Mouse (Mus musculus): Measurements from ENCODE around the gene Grip1.

Gene Grip1
- long read RNA-seq, experiment 1, partial matches to known transcripts = 0 of 1 reads
- long read RNA-seq, experiment 1, other reads (novel, unspliced or antisense) = 1 of 1 reads
- long read RNA-seq, experiment 2 = 0 reads

DNA sequence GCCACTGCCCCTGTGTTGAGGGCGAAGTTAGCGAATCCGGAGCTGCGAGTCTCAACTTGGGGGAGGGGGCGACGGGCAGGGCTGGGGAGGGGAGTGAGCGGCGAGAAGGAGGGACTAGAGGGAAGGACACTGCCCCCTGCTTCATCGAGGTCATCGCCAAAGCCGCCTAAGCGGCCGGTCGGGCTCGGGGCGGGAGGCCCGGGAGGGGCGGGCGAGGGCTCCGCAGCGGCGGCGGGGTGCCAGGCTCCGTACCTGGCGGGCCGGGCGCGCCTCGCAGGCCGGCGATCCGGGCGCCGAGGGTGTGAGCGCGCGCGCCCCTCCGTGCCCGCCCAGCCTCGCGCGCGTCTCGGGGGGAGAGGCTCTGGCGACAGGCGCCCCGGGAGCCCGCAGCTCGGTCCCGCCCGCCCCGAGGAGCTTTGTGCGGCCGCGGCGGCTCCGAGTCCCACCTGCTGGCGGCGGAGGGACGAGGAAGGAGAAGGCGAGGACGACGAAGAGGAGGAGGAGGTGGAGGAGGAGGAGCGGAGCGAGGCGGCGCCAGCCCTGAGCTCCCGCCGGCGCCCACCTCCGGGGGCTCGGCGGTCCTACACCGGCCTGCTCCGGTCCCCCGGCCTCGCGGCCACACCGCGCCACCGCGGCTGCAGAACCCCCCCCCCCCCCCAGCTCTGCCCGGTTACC lies at the start of gene Grip1:
Gene Grip1 (plus strand): TSS at position 400 of the 675 bp plus-strand sequence.
- intact Hi-C loops (cut with DNase I) = no loop called here

DNA sequence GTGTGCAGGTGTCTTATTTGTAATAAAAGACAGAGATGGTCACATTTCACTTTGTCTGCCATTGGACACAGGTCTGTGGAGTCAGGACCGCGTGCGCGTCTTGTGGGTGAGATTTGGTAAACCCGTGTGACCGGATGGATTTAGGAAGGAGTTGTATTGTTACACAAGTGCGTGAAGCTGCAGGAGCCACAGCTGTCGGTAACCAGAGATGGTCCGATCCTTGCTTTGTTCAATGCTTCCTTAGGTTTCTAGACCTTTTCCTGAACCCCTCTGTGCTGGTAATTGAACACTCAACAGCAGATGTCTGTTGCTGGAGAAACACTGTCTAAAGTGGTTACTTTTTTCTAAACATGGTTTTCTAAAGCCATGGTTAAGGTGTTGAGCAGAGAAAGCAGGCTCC lies 48.5 kb upstream of the Grip1 start:
- intact Hi-C loops (cut with DNase I) = loop anchor here (10.0 kb wide), 1 partner anchor 200 kb away; no protein-coding TSS in a partner anchor

- intact Hi-C loops (cut with DNase I) = loop anchor here (10.0 kb wide), 1 partner anchor 199 kb away; no protein-coding TSS in a partner anchor
These were observed 48.0 kb upstream of the Grip1 start for GRCm38 (mm10) chr10:119405612-119406011.

GRCm38 (mm10) chr10:119408327-119408726 lies 45.3 kb upstream of the Grip1 start:
- intact Hi-C loops (cut with DNase I) = loop anchor here (10.0 kb wide), 1 partner anchor 196 kb away; no protein-coding TSS in a partner anchor

- intact Hi-C loops (cut with DNase I) = no loop called here
These were observed 40.4 kb upstream of the Grip1 start for GRCm38 (mm10) chr10:119413238-119413637.

- intact Hi-C loops (cut with DNase I) = no loop called here
These were observed 38.5 kb upstream of the Grip1 start for GRCm38 (mm10) chr10:119415106-119415505.

GRCm38 (mm10) chr10:119421418-119421817 lies 32.2 kb upstream of the Grip1 start:
- intact Hi-C loops (cut with DNase I) = no loop called here

GRCm38 (mm10) chr10:119423821-119424534 lies 29.7 kb upstream of the Grip1 start:
- intact Hi-C loops (cut with DNase I) = no loop called here

DNA sequence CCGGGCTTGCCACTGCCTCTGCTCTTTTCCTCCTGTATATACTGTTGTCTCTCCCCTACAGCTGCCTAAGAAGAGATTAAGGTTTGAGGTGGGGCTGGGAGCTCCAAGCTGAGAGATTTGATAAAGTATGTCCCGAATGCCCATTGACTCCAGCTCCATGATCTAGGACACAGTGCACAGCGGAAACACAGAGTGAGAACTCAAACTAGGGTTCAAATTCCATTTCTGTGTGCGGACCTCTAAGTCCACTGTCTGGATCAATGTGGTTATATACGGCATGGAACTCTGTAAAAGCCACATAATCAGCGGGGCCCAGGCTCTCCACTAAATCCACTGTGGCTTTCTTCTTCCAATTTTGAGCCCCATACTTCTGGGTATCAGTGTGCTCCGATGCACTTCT lies 26.0 kb upstream of the Grip1 start:
- intact Hi-C loops (cut with DNase I) = no loop called here

DNA sequence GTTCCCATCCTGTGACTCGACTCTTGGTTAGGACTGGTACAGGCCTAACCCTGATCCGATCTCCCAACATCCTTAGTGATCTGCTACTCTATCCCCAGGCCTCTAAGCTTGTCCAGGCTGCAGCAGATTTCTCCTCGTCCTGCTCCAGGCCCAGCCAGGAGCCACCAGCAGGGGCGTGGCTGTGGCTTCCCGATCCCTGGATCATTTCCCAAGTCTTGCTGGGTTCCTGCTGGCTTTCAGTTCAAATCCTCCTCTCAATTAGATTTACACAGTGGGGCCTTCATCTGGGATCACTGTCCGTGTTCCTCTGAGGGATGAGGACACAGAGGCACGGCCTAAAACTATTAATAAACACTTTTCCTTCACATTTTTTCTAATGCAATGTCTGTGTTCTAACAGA lies 25.5 kb upstream of the Grip1 start:
- intact Hi-C loops (cut with DNase I) = no loop called here

- intact Hi-C loops (cut with DNase I) = no loop called here
These were observed 23.4 kb upstream of the Grip1 start for GRCm38 (mm10) chr10:119430240-119430639.

- intact Hi-C loops (cut with DNase I) = no loop called here
These were observed 21.8 kb upstream of the Grip1 start for GRCm38 (mm10) chr10:119431801-119432200.

GRCm38 (mm10) chr10:119435818-119436217 lies 17.8 kb upstream of the Grip1 start:
- intact Hi-C loops (cut with DNase I) = no loop called here

DNA sequence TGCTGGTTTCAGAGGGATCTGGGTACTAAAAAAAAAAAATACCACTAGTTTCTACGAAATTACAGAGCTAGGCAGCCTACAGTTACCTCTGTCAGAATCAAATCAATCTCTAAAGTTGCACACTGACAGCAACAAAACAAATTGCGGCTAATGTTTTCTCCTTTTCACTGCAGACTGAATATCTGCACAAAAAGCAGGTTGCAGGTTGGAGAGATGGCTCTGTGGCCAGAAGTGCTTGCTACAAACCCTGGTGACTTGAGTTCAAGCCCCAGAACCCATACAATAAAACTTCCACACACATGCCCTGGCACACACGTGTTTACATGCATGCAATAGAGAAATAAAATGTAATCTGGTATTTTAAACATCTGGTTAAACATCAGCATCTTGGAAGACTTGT lies 16.3 kb upstream of the Grip1 start:
- intact Hi-C loops (cut with DNase I) = no loop called here

DNA sequence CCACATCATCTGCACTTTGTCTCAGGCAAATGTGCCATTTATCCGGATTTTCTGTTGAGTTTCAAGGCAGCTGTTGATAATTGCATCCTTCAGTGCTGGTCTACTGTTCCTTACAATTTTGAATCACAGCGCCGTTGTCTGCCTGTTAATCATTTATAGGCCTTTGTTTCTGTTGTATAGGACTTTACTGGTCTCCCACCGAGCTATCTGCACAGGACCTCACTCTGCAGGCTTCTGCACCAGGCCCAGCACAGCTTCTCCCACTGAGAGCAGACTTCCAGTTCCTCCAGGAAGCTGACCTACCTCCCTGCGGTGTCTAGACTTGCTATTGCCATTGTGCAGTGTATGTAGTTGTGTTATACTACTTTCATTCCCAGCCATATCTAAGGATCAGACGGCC lies 11.9 kb upstream of the Grip1 start:
- intact Hi-C loops (cut with DNase I) = no loop called here

DNA sequence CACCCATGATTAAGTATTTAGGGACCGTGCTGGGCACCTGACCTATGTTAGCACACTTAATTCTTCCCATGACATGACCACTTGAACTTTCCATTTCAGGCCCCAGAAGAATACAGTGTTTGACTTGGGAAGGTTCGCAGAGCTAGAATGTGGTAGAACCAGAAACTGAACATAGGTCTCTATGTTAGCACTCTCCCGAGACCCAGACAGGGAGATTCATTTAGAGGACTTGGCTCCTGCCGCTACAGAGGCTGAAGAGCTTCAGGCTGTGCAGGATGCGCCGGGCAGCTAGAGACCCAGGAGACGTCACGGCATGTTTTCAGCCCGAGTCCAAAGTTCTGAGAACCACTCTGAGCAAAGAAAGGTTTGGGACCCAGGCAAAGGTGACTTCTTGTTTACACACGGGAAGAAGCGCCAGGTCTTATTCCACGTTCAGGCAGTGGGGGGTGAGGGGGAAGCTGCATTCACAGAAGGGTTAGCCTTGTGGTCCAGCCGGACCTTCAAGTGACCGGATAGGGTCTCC lies 6.2 kb upstream of the Grip1 start:
- intact Hi-C loops (cut with DNase I) = no loop called here

DNA sequence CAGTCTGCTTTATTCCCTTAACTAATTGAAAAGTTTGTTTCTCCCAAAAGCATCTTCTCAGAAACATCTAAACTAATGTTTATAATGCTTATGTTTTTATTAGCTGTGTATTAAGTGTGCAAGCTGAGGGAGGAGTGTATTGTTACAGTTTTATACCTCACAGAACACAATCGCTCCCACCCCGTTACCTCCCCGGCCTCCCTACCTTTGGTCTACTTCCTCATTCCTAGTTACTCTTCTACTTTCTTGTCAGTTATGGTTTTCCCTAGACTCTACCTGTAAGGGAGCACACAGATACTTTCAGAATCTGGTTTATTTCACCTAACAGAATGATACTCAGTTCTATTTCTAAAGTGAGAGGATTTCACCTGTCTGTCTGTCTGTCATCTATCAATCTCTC lies 5.7 kb upstream of the Grip1 start:
- intact Hi-C loops (cut with DNase I) = no loop called here

DNA sequence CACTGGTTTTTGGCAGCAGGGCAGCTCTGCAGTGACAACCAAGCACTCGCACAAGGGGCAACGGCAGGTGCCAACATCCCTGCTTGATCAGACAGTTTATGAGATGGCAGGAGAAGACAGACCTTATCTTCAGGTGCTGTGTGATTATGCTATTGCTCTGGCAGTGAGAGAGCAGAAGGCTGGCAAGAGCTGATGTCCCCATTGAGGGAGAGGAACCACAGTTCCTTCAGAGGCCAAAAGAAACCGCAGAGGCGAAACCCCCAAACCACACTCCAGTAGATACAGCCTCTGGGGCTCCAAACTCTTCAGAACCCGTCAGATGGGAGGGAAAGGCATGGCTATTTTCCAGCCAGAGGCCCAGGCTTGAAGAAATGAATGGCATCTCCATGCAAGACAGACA lies 932 bp upstream of the Grip1 start:
- intact Hi-C loops (cut with DNase I) = no loop called here

DNA sequence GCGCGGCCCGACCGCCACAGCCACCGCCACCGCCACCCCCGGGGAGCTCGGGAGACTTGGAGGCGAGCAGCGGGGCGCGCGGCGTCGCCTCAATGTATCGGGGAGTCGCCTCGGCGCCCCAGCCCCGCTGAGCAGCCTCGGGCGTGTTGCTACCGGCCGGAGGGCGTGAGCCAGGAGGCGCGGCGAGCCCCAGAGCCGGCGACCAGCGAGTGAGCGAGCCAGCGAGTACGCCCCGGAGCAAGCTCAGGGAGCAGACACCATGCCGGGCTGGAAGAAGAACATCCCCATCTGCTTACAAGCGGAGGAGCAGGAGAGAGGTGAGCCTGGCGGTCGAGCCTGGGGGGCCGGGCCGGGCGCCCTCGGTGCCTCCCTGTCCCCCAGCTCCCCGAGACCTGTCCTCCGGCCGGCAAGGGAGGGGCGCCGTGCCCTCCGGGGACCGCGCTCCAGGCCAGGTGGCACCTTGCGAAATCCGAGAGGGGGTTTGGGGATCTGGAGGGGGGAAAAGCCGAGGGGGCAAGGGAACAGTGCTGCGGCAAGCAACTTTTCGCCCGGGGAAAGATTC lies 557 bp downstream of the Grip1 start:
- intact Hi-C loops (cut with DNase I) = no loop called here

DNA sequence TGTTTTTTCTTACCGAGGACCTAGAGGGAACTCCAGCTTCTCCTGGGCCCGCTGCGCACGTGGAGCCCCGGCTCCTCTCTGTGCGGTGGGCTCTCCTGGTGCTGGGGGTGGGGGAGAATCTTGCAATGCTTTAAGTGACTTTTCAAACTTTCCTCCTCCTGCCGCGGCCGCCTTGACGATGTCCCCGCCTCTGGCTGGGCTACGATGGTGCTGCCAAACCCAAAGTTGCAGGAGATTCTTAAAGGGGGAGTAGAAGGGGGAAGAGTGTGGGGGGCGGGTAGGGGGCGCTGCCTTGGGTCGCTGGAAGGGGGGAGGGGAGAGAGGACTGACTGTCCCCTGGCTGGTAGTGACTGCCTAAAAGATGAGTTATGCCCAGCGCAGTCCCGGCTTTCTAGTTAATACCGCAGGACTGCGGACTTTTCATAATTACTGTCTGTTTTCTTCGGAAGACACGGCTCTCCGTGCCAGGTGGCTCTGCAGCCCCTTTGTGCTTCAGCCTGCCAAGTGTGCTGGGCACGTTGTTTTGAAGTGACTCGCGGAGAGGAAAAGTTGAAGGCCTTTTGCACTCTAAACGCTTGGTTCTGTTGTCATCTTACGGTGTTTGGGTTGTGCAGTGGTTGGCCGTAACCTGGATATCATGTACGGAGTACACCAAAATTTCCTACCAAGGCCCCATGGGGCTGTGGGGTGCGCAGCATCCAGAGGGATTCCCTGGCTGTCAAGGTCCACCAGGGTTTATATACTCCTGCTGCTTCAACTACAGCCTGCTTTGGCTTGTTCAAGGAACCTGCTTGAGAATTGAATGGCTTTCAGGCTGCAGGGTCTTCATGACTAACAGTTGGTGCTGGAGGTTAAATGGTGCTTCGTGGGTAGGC lies 1.3 kb downstream of the Grip1 start:
- intact Hi-C loops (cut with DNase I) = no loop called here

DNA sequence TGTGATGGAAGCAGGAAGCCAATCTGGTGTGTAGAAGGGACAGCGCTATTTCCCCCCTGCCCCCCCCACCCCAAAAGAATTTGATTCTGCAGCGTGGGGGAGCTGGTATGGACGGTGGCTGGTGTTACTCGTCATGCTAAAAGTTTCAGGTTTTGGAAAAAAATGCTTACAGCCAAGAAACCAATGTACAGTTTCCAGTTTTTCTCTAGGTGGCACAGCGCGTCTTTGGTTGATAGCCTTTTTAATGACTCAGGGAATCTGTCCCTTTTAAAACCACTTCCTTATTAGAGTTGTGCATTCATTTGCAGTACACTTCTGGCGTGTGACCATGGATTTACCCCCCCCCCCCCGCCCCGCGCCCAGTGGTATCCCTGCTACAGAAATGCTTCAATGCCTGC lies 1.9 kb downstream of the Grip1 start:
- intact Hi-C loops (cut with DNase I) = no loop called here

All from adrenal gland (tissue).